Mouse (Mus musculus) c-Kit-negative CD71-positive TER-119-positive erythroid progenitor cells, embryonic 14.5 days (primary cell): ENCODE results near the gene Tmem39a.
A peak's percentile ranks its signal among the peaks of the same experiment; 100 is the strongest.

Source experiments
- DNase-seq: peaks from one replicate; pipeline ENCODE4 v3.0.0-alpha.2; 2013; ENCODE audit warnings: low read depth, low spot score

Gene Tmem39a

GRCm38 (mm10) chr16:38587572-38587971 lies 29.1 kb downstream of the Tmem39a start:
- DNase-seq = no peak

- no peak for DNase-seq
Measured at GRCm38 (mm10) chr16:38591506-38591905, 33.0 kb downstream of the Tmem39a start.

- no peak for DNase-seq
Measured at GRCm38 (mm10) chr16:38592026-38592678, 33.7 kb downstream of the Tmem39a start.

GRCm38 (mm10) chr16:38592946-38593345 lies 34.4 kb downstream of the Tmem39a start:
- DNase-seq = no peak

DNA sequence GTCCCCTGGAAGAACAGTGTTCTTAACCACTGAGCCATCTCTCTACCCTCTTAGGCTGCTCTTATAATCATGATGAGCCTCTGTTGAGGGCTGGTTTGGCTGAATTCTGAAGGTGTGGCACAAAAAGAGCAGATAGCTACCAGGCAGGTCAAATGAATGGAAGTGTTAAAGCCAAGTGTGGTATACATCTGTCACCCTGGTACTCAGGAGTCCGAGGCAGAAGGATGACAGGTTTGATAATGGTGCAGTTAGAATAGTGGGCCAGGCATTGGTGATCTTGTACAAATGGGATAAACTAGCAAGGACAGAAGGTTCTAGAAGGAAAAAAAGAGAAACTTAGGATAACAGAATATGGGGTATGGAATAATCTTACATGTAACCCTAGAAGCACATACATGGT lies 35.9 kb downstream of the Tmem39a start:
- DNase-seq = no peak

DNA sequence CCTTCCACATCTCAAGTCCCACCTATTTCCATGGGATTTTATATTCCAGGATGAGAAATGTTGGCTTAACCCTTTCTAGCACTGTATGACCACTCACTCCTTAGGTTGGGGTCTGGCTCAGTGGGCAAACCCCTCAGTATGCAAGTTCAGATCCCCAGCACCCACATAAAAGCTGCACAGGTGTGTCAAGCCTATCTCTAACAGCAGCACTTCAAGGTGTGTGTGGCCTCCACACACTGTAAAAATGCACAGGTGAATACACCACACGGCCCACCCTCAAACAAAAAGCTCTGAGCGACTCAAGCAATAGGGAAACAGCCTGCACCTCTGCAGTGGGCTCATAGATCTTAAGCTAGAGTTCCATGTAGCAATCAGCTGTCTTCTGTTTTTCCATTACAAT lies 37.6 kb downstream of the Tmem39a start:
- no peak for DNase-seq

- DNase-seq = no peak
Measured at GRCm38 (mm10) chr16:38596651-38597050, 38.2 kb downstream of the Tmem39a start.

DNA sequence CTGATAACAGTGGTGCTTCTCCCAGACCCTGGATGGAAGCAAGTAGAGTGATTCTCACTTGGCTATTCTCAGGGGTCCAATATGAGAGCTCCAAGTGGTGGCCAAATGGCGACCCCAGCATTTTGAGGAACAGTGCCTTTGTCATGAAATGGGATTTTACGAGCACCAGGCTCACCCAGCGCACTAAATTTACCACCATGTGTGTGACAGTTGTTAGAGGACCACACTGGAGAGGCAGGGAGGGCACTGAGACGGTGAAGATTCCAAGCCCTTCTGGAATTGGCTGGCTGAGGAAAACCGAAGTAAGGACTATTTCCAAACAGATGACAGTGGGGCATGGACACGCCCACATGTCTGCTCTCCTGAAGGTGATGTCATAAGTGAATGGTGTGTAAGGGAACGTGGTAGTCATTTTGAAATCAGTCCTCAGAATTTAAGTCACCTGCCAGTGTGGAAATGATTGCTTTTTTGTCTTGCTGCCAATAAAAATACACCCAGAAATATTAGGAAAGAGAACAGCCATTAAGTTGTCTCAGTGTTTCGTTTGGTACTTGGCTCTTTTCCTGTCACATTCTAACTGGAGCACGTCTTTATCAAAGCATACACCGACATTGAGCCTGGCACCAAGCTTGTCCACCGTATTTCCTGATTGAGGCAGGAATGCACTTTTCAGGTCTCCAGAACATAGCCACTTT lies 40.6 kb downstream of the Tmem39a start:
- no peak for DNase-seq

- DNase-seq = no peak
Measured at GRCm38 (mm10) chr16:38602989-38603804, 44.7 kb downstream of the Tmem39a start.

DNA sequence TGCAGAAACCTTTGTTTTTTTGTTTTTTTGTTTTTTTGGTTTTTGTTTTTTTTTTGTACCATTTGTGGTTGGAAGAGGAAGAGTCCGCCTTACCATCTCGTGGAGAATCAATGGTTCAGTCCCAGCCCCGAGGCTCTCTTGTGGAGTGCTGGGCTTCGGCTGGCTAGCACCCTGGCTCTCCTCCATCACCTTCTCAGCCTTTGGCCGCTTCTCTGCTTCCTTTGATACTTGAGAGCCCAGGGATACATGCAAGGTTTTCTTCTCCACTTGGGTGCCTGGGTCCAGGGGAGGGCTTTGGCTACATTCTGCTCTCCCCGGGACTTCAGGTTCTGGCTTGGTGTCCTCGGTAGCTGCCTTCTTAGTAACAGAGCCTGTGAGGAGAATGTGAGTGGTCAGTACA lies 48.0 kb downstream of the Tmem39a start:
- DNase-seq = no peak

DNA sequence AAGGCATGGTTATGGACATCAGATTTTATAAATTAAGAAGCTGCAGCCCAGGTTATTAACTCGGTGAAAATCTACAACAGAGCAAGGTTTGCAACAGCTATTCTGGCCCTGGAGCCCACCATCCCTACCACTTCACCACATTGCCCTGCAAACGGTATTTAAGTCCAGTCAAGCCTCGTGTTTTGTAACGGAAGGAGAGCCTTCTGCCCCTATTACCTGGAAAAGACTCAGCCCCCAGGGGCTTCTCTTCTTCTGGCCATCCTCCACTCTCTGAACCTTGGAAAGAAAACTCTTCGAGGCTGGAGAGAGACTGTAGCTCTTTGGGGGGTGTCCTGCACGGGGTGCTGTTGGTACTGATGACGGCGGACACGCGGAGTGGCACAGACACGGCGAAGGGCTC lies 50.2 kb downstream of the Tmem39a start:
- DNase-seq = no peak

GRCm38 (mm10) chr16:38609092-38609491 lies 50.6 kb downstream of the Tmem39a start:
- DNase-seq = no peak

- no peak for DNase-seq
Measured at GRCm38 (mm10) chr16:38612646-38613045, 54.1 kb downstream of the Tmem39a start.

- no peak for DNase-seq
Measured at GRCm38 (mm10) chr16:38613646-38614045, 55.1 kb downstream of the Tmem39a start.

- DNase-seq = no peak
Measured at GRCm38 (mm10) chr16:38617977-38618376, 59.5 kb downstream of the Tmem39a start.

DNA sequence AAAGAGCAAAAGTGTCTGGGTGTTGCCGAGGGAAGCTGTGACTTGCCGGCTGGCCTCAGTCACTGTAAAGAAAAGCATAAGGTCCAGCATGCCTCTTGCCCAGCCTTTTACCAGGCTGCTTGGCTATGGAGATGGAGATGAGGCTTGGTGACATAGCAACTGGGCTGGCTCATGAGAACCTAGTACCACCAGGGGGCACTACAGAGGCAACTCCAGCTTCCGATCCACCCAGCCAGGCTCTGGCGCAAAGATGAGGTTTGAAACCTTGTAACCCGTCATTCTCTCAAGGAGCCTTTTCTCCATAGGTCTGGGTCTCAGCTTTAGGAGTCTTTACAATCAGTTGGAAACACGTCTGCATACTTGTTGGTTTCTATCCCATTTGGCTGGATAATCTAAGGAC lies 60.6 kb downstream of the Tmem39a start:
- peak; percentile 8 for DNase-seq

- no peak for DNase-seq
Measured at GRCm38 (mm10) chr16:38620696-38621450, 62.4 kb downstream of the Tmem39a start.

DNA sequence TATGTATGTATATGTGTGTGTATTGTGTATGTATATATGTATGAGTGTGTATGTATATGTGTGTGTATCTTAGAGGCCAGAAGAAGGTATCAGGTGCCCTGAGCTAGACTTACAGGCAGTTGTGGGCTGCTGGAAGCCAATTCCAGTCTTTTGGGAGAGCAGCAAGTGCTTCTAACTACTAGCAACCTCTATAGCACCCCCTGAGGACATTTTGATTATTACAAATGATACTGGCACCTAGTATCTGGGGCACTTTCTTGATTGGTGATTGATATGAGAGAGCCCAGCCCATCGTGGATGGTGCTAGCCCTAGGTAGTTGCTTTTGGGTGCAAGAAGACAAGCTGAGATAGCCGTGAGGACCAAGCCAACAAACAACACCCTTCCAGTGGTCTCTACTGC lies 63.8 kb downstream of the Tmem39a start:
- no peak for DNase-seq

GRCm38 (mm10) chr16:38624303-38624702 lies 65.8 kb downstream of the Tmem39a start:
- no peak for DNase-seq

GRCm38 (mm10) chr16:38625411-38625810 lies 66.9 kb downstream of the Tmem39a start:
- DNase-seq = no peak

DNA sequence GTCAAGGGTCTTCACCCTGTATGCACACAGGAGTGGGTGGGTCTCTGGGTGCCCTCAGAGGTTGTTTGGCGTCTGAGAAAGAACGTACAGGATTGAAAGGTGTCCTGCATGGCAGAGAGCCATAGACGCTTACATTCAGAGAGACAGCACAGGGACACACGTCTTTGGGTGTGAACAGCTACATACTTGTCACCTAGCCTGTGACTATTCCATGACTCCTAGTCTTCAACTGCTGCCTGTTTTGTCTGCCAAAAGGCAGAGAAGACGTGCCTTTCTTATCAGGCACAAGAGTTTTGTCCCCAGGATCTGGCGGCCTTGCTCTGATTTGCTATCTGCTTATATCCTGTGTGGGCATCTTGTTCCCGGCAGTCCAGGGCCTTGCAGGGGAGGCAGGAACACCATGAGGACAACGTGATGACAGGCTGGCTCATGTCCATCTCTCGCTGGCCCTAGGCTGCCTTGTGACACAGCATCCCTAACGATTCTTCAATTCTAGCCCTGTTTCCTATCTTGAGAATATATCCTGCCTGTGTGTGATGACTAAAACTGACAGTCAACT lies 67.4 kb downstream of the Tmem39a start:
- DNase-seq = no peak

DNA sequence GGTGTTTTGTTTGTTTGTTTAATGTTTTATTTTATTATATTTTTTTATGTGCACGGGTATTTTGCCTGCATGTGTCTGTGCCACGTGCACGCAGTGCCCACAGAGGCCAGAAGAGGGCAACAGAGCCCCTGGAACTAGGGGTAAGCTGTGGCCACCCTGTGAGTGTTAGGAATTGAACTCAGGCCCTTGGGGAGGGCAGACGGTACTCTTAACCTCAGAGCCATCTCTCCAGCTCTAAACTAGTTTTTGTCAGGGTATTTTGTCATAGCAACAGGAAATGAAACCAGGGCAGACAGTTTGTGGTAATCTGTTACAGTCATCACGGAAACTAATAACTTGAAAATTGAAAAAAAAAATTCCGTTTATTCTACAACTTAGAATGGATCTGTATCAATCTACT lies 73.6 kb downstream of the Tmem39a start:
- no peak for DNase-seq
